Mouse (Mus musculus) heart, adult 2 months (tissue): ENCODE data around the gene Large1.

ENCODE experiments used
- CTCF ChIP-seq: fragments of 200-600 bp; IDR thresholded peaks from 2 replicates; pipeline ENCODE4 v1.8.1; 2022; ENCODE audit warnings: antibody characterized with exemption, mild to moderate bottlenecking, moderate library complexity
- POLR2A ChIP-seq: fragments of 200-500 bp; IDR thresholded peaks from 2 replicates; pipeline ENCODE4 v1.6.1; 2011; ENCODE audit warnings: mild to moderate bottlenecking, low read depth, low read length, control low read depth; ENCODE audit not compliant: insufficient read depth

- TF ChIP-seq POLR2A (no peak), CTCF (no peak)
Measured at GRCm38 (mm10) chr8:73101069-73101468, 252.3 kb downstream of the Large1 start.
